Mouse (Mus musculus): ENCODE measurements around the gene Sapcd2. TPM values are rescaled to one million over a fixed set of nuclear protein-coding genes. Genes with fewer than 3 reads are reported as not detected.
A peak's percentile ranks its signal among the peaks of the same experiment; 100 is the strongest.
"Not testable (repeated sequence)": the region's sequence is repeated elsewhere in the genome, so short reads cannot be mapped to it uniquely, and the experiment has no call there.

Sapcd2 gene
- total RNA-seq, 4 experiments from 2014 or later, result not detected

GRCm38 (mm10) chr2:25372644-25373391, 697 bp downstream of the Sapcd2 start:
- no peak for DNase-seq (ENCODE audit: low spot score)

GRCm38 (mm10) chr2:25373431-25373830, 1.3 kb downstream of the Sapcd2 start:
- no peak for DNase-seq (ENCODE audit: low spot score)

GRCm38 (mm10) chr2:25376589-25376988, 4.5 kb downstream of the Sapcd2 start:
- peak; percentile 41 for DNase-seq (ENCODE audit: low spot score)

GRCm38 (mm10) chr2:25384492-25384891, 12.4 kb downstream of the Sapcd2 start:
- DNase-seq (ENCODE audit: low spot score), result no peak

- DNase-seq (ENCODE audit: low spot score), result no peak
Measured at GRCm38 (mm10) chr2:25391266-25391665, 19.1 kb downstream of the Sapcd2 start.

GRCm38 (mm10) chr2:25394281-25395221, 22.4 kb downstream of the Sapcd2 start:
- peak; percentile 63 for DNase-seq (ENCODE audit: low spot score)

- no peak for DNase-seq (ENCODE audit: low spot score)
Measured at GRCm38 (mm10) chr2:25395721-25396596, 23.8 kb downstream of the Sapcd2 start, which contains the start of gene Entpd2. TSS of gene Entpd2 (plus strand) at chr2:25395874.

- DNase-seq (ENCODE audit: low spot score), result no peak
Measured at GRCm38 (mm10) chr2:25396597-25396983, 24.5 kb downstream of the Sapcd2 start.

GRCm38 (mm10) chr2:25397010-25397409, 24.9 kb downstream of the Sapcd2 start:
- no peak for DNase-seq (ENCODE audit: low spot score)

- no peak for DNase-seq (ENCODE audit: low spot score)
Measured at GRCm38 (mm10) chr2:25398065-25398464, 25.9 kb downstream of the Sapcd2 start.

GRCm38 (mm10) chr2:25399051-25399450, 26.9 kb downstream of the Sapcd2 start, which contains the start of gene Npdc1:
TSS of gene Npdc1 (plus strand) at chr2:25399351.
- DNase-seq (ENCODE audit: low spot score), result no peak

GRCm38 (mm10) chr2:25400291-25400690, 28.2 kb downstream of the Sapcd2 start:
- peak; percentile 66 for DNase-seq (ENCODE audit: low spot score)

- DNase-seq (ENCODE audit: low spot score), result peak; percentile 51
Measured at GRCm38 (mm10) chr2:25400764-25401163, 28.6 kb downstream of the Sapcd2 start.

GRCm38 (mm10) chr2:25402377-25402971, 30.4 kb downstream of the Sapcd2 start:
- peak; percentile 50 for DNase-seq (ENCODE audit: low spot score)

- peak; percentile 79 for DNase-seq (ENCODE audit: low spot score)
Measured at GRCm38 (mm10) chr2:25402972-25403601, 31.0 kb downstream of the Sapcd2 start.

GRCm38 (mm10) chr2:25403994-25404393, 31.9 kb downstream of the Sapcd2 start:
- DNase-seq (ENCODE audit: low spot score), result no peak

GRCm38 (mm10) chr2:25408908-25409307, 36.8 kb downstream of the Sapcd2 start:
- DNase-seq (ENCODE audit: low spot score), result no peak

GRCm38 (mm10) chr2:25413436-25413835, 41.3 kb downstream of the Sapcd2 start:
- DNase-seq (ENCODE audit: low spot score), result not testable (repeated sequence)

GRCm38 (mm10) chr2:25417426-25417825, 45.3 kb downstream of the Sapcd2 start:
- DNase-seq (ENCODE audit: low spot score), result no peak

- DNase-seq (ENCODE audit: low spot score), result no peak
Measured at GRCm38 (mm10) chr2:25421896-25422295, 49.8 kb downstream of the Sapcd2 start.

Measured in heart, adult 8-10 months (tissue).